Mouse (Mus musculus): ENCODE measurements around the gene BC048562. TPM values are rescaled to one million over a fixed set of nuclear protein-coding genes. Genes with fewer than 3 reads are reported as not detected.
A peak's percentile ranks its signal among the peaks of the same experiment; 100 is the strongest.

Gene BC048562
- polyA plus RNA-seq, 1 experiment: not detected

DNA sequence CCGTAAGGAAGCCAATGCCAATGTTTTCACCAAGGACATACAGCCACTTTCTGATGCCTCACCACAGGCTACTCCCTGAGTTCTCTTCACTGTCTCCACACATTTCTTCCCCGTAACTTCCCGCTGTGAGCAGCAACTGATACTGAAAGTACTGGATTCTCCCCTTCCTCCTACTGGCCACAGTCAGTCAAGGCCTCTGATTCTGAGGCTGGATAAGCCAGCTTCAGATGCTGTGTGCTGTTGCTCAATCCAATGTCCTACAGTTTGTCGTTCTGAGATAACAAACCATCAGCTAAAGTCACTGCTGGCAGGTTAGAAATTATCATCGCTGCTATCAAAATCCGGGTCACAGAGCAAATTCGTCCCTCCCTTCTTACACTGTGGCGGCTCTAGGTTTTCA lies 31.8 kb upstream of the BC048562 start:
- Histone ChIP-seq H3K27ac (ENCODE audit: insufficient read depth, low read length) (no peak overlapping the region), H3K4me3 (ENCODE audit: insufficient read depth, low read length) (no peak overlapping the region), H3K4me1 (ENCODE audit: control insufficient read depth, insufficient read depth, low read length) (peaks cover 7% of the 10 kb centered on the region)
- no peak for TF ChIP-seq POLR2A (IDR thresholded peaks at IDR 0.05; ENCODE audit: extremely low read depth, insufficient read depth, low read length)
- TF ChIP-seq CTCF (IDR thresholded peaks at IDR 0.05; ENCODE audit: extremely low read depth, insufficient read depth, low read length): no peak

DNA sequence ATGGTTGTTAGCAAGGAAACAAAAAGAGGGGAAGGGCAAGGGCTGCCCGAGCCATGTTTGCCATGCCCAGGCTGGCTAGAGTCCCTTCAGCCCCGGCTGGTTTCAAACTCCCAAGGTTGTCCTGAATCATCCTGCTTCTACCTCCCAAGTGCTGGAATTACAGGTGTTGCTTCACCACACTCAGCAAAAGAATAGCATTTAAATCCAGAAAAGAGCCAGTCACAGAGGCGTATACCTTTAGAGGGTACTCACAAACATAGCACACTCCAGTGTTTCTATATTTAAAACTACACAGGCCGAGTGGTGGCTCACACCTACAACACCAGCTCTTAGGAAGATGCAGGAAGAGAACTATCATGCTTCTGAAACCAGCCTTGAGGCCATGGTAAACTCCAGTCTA lies 26.7 kb upstream of the BC048562 start:
- no peak overlapping the region for H3K4me3 ChIP-seq (ENCODE audit: insufficient read depth, low read length)
- H3K4me1 ChIP-seq (ENCODE audit: control insufficient read depth, insufficient read depth, low read length): peaks cover 1% of the 10 kb centered on the region
- no peak overlapping the region for H3K27ac ChIP-seq (ENCODE audit: insufficient read depth, low read length)
- TF ChIP-seq POLR2A (IDR thresholded peaks at IDR 0.05; ENCODE audit: extremely low read depth, insufficient read depth, low read length): no peak
- no peak for TF ChIP-seq CTCF (IDR thresholded peaks at IDR 0.05; ENCODE audit: extremely low read depth, insufficient read depth, low read length)

DNA sequence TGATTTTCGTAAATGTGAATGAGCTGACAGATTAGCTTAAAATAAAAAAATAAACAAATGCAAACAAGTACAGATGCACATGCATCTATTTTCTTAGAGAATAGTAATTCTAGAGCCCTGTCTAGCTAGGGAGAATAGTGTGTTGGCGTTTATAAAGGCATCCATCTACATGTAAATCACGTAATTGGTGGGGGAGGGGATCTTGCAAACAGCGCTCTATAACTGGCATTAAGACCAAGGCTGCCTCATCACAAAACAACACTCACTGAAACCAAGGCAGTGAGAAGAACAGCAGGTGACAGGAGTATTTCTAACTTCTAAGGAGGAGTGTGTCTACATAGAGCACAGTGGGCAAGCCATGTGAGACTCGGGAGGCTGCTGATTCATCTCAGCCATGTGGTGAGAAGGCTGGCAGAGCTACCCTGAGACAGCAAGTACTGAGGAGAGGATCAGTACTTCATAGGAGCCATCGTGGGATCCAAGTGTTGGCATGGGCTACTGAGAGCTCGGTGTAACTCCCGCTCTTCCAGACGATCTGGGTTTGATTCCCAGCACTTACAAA lies 24.8 kb upstream of the BC048562 start:
- TF ChIP-seq CTCF (IDR thresholded peaks at IDR 0.05; ENCODE audit: extremely low read depth, insufficient read depth, low read length) (no peak), POLR2A (IDR thresholded peaks at IDR 0.05; ENCODE audit: extremely low read depth, insufficient read depth, low read length) (0 out of 2 replicates have a peak, but pooled peaks have one; percentile 23)
- Histone ChIP-seq H3K27ac (ENCODE audit: insufficient read depth, low read length) (no peak overlapping the region), H3K4me3 (ENCODE audit: insufficient read depth, low read length) (no peak overlapping the region), H3K4me1 (ENCODE audit: control insufficient read depth, insufficient read depth, low read length) (peaks cover 1% of the 10 kb centered on the region)

- Histone ChIP-seq H3K4me1 (ENCODE audit: control insufficient read depth, insufficient read depth, low read length) (peaks cover 1% of the 10 kb centered on the region; the same call in 1 of the 2 replicates), H3K27ac (ENCODE audit: insufficient read depth, low read length) (no peak overlapping the region), H3K4me3 (ENCODE audit: insufficient read depth, low read length) (no peak overlapping the region)
- no peak for TF ChIP-seq POLR2A (IDR thresholded peaks at IDR 0.05; ENCODE audit: extremely low read depth, insufficient read depth, low read length)
- TF ChIP-seq CTCF (IDR thresholded peaks at IDR 0.05; ENCODE audit: extremely low read depth, insufficient read depth, low read length): peak; percentile 33; the same call in 1 of the 2 replicates
These were observed 24.1 kb upstream of the BC048562 start for GRCm38 (mm10) chr9:108412221-108412620.

- Histone ChIP-seq H3K4me1 (ENCODE audit: control insufficient read depth, insufficient read depth, low read length) (no peaks in the 10 kb centered on the region), H3K27ac (ENCODE audit: insufficient read depth, low read length) (no peak within 1 kb of the TSS), H3K4me3 (ENCODE audit: insufficient read depth, low read length) (no peak within 1 kb of the TSS)
- no peak for TF ChIP-seq POLR2A (IDR thresholded peaks at IDR 0.05; ENCODE audit: extremely low read depth, insufficient read depth, low read length)
- TF ChIP-seq CTCF (IDR thresholded peaks at IDR 0.05; ENCODE audit: extremely low read depth, insufficient read depth, low read length): no peak
These were observed 7.9 kb upstream of the BC048562 start, which contains the start of gene Ccdc36 for GRCm38 (mm10) chr9:108428384-108428783. Gene Ccdc36, minus strand, starts transcription at chr9:108428484.

DNA sequence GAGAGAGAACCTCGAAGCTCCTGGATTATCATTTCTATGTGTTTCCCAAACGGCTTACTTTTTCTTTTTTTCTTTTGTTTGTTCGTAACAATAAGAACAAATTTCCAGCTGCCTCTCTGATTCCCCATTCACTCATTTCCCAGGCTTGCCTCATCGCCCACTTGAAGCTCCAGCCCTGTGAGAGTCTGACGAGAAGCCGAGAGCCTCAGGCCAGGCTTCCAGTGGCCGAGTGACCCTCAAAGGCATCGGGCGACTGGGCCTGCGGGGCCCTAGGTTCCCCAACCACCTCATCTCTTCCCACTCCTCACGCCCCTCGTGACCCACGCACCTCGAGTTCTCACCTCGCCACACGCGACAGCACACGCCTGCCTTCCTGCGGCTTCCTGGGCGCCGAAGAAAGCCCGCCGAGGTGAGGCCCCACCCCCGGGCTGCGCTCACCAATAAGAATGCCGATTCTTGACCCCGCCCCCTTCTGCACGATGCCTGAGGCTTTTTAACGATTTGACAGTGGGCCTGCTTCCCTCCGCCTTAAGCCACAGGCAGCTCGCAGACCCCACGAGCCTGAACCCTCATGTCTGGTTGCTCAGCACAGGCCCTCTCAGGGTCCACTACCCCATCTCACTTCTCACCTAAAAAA lies 4.7 kb upstream of the BC048562 start:
- H3K4me1 ChIP-seq (ENCODE audit: control insufficient read depth, insufficient read depth, low read length): no peaks in the 10 kb centered on the region
- no peak overlapping the region for H3K4me3 ChIP-seq (ENCODE audit: insufficient read depth, low read length)
- no peak for TF ChIP-seq CTCF (IDR thresholded peaks at IDR 0.05; ENCODE audit: extremely low read depth, insufficient read depth, low read length)
- TF ChIP-seq POLR2A (IDR thresholded peaks at IDR 0.05; ENCODE audit: extremely low read depth, insufficient read depth, low read length): no peak
- H3K27ac ChIP-seq (ENCODE audit: insufficient read depth, low read length): no peak overlapping the region

- Histone ChIP-seq H3K4me1 (ENCODE audit: control insufficient read depth, insufficient read depth, low read length) (peaks cover 6% of the 10 kb centered on the region), H3K27ac (ENCODE audit: insufficient read depth, low read length) (no peak overlapping the region), H3K4me3 (ENCODE audit: insufficient read depth, low read length) (no peak overlapping the region)
- TF ChIP-seq POLR2A (IDR thresholded peaks at IDR 0.05; ENCODE audit: extremely low read depth, insufficient read depth, low read length) (no peak), CTCF (IDR thresholded peaks at IDR 0.05; ENCODE audit: extremely low read depth, insufficient read depth, low read length) (no peak)
These were observed 2.9 kb downstream of the BC048562 start for GRCm38 (mm10) chr9:108439176-108439575.

- peaks cover 6% of the 10 kb centered on the region for H3K4me1 ChIP-seq (ENCODE audit: control insufficient read depth, insufficient read depth, low read length)
- TF ChIP-seq POLR2A (IDR thresholded peaks at IDR 0.05; ENCODE audit: extremely low read depth, insufficient read depth, low read length) (no peak), CTCF (IDR thresholded peaks at IDR 0.05; ENCODE audit: extremely low read depth, insufficient read depth, low read length) (no peak)
- no peak overlapping the region for H3K4me3 ChIP-seq (ENCODE audit: insufficient read depth, low read length)
- H3K27ac ChIP-seq (ENCODE audit: insufficient read depth, low read length): no peak overlapping the region
These were observed 4.2 kb downstream of the BC048562 start for GRCm38 (mm10) chr9:108440485-108440884.

DNA sequence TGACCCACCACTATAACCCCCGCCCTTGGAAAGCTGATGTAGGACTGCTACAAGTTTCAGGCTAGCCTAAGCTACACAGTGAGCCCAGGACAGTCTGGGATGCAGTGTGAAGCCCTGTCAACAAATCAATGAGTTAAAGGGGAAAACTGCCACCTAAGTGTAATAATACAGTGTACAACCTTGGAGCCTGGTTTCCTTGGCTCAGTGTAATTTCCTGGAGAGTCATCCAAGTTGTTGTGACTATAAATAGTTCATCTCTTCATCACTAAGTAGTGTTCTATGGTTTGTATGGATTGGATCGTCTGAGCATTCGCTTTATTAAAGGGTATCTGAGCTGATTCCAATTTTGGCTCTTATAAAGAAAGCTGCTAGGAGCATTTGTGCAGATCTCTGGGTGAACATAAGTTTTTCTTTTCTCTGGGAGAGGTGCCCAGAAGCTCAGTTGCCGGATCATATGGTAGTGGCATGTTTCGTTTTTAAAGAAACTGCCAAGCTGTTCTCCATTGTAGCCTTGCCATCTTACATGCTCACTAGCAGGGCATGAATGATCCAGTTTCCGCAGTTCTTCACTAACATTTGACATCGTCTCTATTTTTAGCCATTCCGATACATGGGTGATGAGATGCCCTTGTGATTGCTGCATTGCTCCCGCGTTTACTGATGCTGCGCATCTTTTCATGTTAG lies 5.1 kb downstream of the BC048562 start:
- peaks cover 6% of the 10 kb centered on the region for H3K4me1 ChIP-seq (ENCODE audit: control insufficient read depth, insufficient read depth, low read length)
- no peak overlapping the region for H3K27ac ChIP-seq (ENCODE audit: insufficient read depth, low read length)
- H3K4me3 ChIP-seq (ENCODE audit: insufficient read depth, low read length): no peak overlapping the region
- TF ChIP-seq CTCF (IDR thresholded peaks at IDR 0.05; ENCODE audit: extremely low read depth, insufficient read depth, low read length) (no peak), POLR2A (IDR thresholded peaks at IDR 0.05; ENCODE audit: extremely low read depth, insufficient read depth, low read length) (no peak)
